9 mouse cellular contexts compared by ENCODE assay signal in genomic region chr2:127375759-127376341, GRCm38 (mm10). TPM values are rescaled to one million over a fixed set of nuclear protein-coding genes. Genes with fewer than 3 reads are reported as not detected.
DNase-seq lines count a peak whose midpoint lies in the region; ATAC-seq lines count a peak whose summit lies in the region.
"Had no signal": no experiment of that assay in that cellular context is flagged by ENCODE, and none has a peak within 500 bp of the region (broad histone marks: within the 10 kb centered on the region; RNA-seq: fewer than 3 reads in every experiment).

No protein-coding gene starts in this region.

- no peak overlapping the region for H3K4me3 ChIP-seq in heart, embryonic 11.5 days (ENCODE audit: low read depth, low read length)
- no peak overlapping the region for H3K4me3 ChIP-seq in neural tube, embryonic 13.5 days
- H3K4me3 ChIP-seq in neural tube, embryonic 15.5 days (replicated peaks) = no peak overlapping the region
- peak overlapping the region; percentile 53 for H3K4me3 ChIP-seq in liver, embryonic 12.5 days

- no peaks in the 10 kb centered on the region for H3K27me3 ChIP-seq in heart, embryonic 11.5 days (ENCODE audit: control insufficient read depth, insufficient read depth, low read length)
- no peaks in the 10 kb centered on the region for H3K27me3 ChIP-seq in neural tube, embryonic 13.5 days
- no peaks in the 10 kb centered on the region for H3K27me3 ChIP-seq in neural tube, embryonic 15.5 days (replicated peaks)
- H3K27me3 ChIP-seq in liver, embryonic 12.5 days (replicated peaks) = no peaks in the 10 kb centered on the region

- WGBS in heart, embryonic 11.5 days (ENCODE audit: insufficient replicate concordance) = 56% methylated on average over 7 of the region's 7 CpGs
- WGBS in neural tube, embryonic 13.5 days = 51% methylated on average over 7 of the region's 7 CpGs
- 50% methylated on average over 7 of the region's 7 CpGs for WGBS in neural tube, embryonic 15.5 days
- 55% methylated on average over 7 of the region's 7 CpGs for WGBS in liver, embryonic 12.5 days (ENCODE audit: insufficient replicate concordance)

- H3K9me3 ChIP-seq in heart, embryonic 11.5 days (replicated peaks; ENCODE audit: control insufficient read depth, low read length) = no peaks in the 10 kb centered on the region
- no peaks in the 10 kb centered on the region for H3K9me3 ChIP-seq in neural tube, embryonic 13.5 days
- H3K9me3 ChIP-seq in neural tube, embryonic 15.5 days (replicated peaks) = no peaks in the 10 kb centered on the region
- no peaks in the 10 kb centered on the region for H3K9me3 ChIP-seq in liver, embryonic 12.5 days (replicated peaks)

- DNase-seq in heart, adult 9 months (ENCODE audit: low spot score in 2 of 2) = no peak
- peak; percentile 73 for DNase-seq in thymus, postnatal 4 days
- no peak for DNase-seq in layer of hippocampus, postnatal 25 days (ENCODE audit: extremely low spot score in 1 of 2, low spot score in 1 of 2)
- no peak for DNase-seq in left cerebral cortex, postnatal 14 days (ENCODE audit: low spot score in 2 of 2)

- intact Hi-C loops in left cerebral cortex, postnatal 14 days (cut with DNase I) = no loop called here

- peaks cover 52% of the 10 kb centered on the region for H3K4me1 ChIP-seq in heart, embryonic 11.5 days (ENCODE audit: control insufficient read depth, insufficient read depth, low read length)
- H3K4me1 ChIP-seq in neural tube, embryonic 13.5 days (replicated peaks) = peaks cover 11% of the 10 kb centered on the region
- H3K4me1 ChIP-seq in neural tube, embryonic 15.5 days = peaks cover 5% of the 10 kb centered on the region
- H3K4me1 ChIP-seq in liver, embryonic 12.5 days = peaks cover 92% of the 10 kb centered on the region

- no peaks in the 10 kb centered on the region for H3K36me3 ChIP-seq in heart, embryonic 11.5 days (ENCODE audit: control insufficient read depth, insufficient read depth, low read length)
- H3K36me3 ChIP-seq in neural tube, embryonic 13.5 days = no peaks in the 10 kb centered on the region
- H3K36me3 ChIP-seq in neural tube, embryonic 15.5 days = no peaks in the 10 kb centered on the region
- no peaks in the 10 kb centered on the region for H3K36me3 ChIP-seq in liver, embryonic 12.5 days

- ATAC-seq in heart, embryonic 11.5 days (replicated peaks; ENCODE audit: insufficient number of reproducible peaks, low FRiP score, low TSS enrichment) = no peak
- ATAC-seq in neural tube, embryonic 13.5 days (ENCODE audit: low read depth) = 0 out of 2 replicates have a peak, but pooled peaks have one; percentile 29
- ATAC-seq in neural tube, embryonic 15.5 days (ENCODE audit: low FRiP score) = no peak
- no peak for ATAC-seq in liver, embryonic 12.5 days

- 0 out of 2 replicates have a peak overlapping the region, but pooled peaks have one; percentile 22 for H3K9ac ChIP-seq in heart, embryonic 11.5 days (ENCODE audit: low read depth, low read length)
- no peak overlapping the region for H3K9ac ChIP-seq in neural tube, embryonic 13.5 days
- H3K9ac ChIP-seq in neural tube, embryonic 15.5 days (replicated peaks) = no peak overlapping the region
- peak overlapping the region; percentile 91 for H3K9ac ChIP-seq in liver, embryonic 12.5 days

- H3K27ac ChIP-seq in heart, embryonic 11.5 days (ENCODE audit: low read depth, low read length) = 0 out of 2 replicates have a peak overlapping the region, but pooled peaks have one; percentile 29
- no peak overlapping the region for H3K27ac ChIP-seq in neural tube, embryonic 13.5 days (replicated peaks)
- no peak overlapping the region for H3K27ac ChIP-seq in neural tube, embryonic 15.5 days (replicated peaks)
- peak overlapping the region; percentile 97 for H3K27ac ChIP-seq in liver, embryonic 12.5 days

- peak overlapping the region; percentile 37 for H3K4me2 ChIP-seq in heart, embryonic 11.5 days
- no peak overlapping the region for H3K4me2 ChIP-seq in neural tube, embryonic 13.5 days
- H3K4me2 ChIP-seq in neural tube, embryonic 15.5 days = no peak overlapping the region
- peak overlapping the region; percentile 78 for H3K4me2 ChIP-seq in liver, embryonic 12.5 days

RNA-seq across cellular contexts. Expression of gene Adra2b, which starts 12.8 kb away (rescaled TPM):
- 10.2 and 12.0 TPM in 2 replicates for polyA plus RNA-seq in heart, embryonic 11.5 days (2014; fragmentation: Nextera tagmentation; extraction: Ambion mirVana)
- 0.32 and 0.45 TPM in 2 replicates for polyA plus RNA-seq in neural tube, embryonic 13.5 days (2015; fragmentation: Nextera tagmentation; extraction: Ambion mirVana)
- polyA plus RNA-seq in neural tube, embryonic 15.5 days (2015; fragmentation: Nextera tagmentation; extraction: Ambion mirVana) = 0.60 and 0.72 TPM in 2 replicates
- 38.3 and 42.5 TPM in 2 replicates for polyA plus RNA-seq in liver, embryonic 12.5 days (2016; fragmentation: Nextera tagmentation; extraction: Ambion mirVana)
- total RNA-seq in layer of hippocampus, postnatal 25 days (2021) = under 1 TPM; 0.14 to 0.15 TPM
- under 1 TPM; 0.42 to 0.46 TPM for total RNA-seq in left cerebral cortex, postnatal 14 days (2021)

RNA-seq across cellular contexts. Expression of gene Astl, which starts 37.4 kb away (rescaled TPM):
- not detected in 2 replicates for polyA plus RNA-seq in heart, embryonic 11.5 days (2014; fragmentation: Nextera tagmentation; extraction: Ambion mirVana)
- not detected in 2 replicates for polyA plus RNA-seq in neural tube, embryonic 13.5 days (2015; fragmentation: Nextera tagmentation; extraction: Ambion mirVana)
- polyA plus RNA-seq in neural tube, embryonic 15.5 days (2015; fragmentation: Nextera tagmentation; extraction: Ambion mirVana) = not detected in 2 replicates
- polyA plus RNA-seq in liver, embryonic 12.5 days (2016; fragmentation: Nextera tagmentation; extraction: Ambion mirVana) = not detected in 2 replicates
- total RNA-seq in layer of hippocampus, postnatal 25 days (2021) = not detected
- not detected for total RNA-seq in left cerebral cortex, postnatal 14 days (2021)
- polyA plus RNA-seq: lung, embryonic 16.5 days had no signal

RNA-seq across cellular contexts. Expression of gene Dusp2, which starts 39.9 kb away (rescaled TPM):
- polyA plus RNA-seq in heart, embryonic 11.5 days (2014; fragmentation: Nextera tagmentation; extraction: Ambion mirVana) = 17.4 and 18.3 TPM in 2 replicates
- 7.5 and 9.1 TPM in 2 replicates for polyA plus RNA-seq in neural tube, embryonic 13.5 days (2015; fragmentation: Nextera tagmentation; extraction: Ambion mirVana)
- 18.2 and 23.1 TPM in 2 replicates for polyA plus RNA-seq in neural tube, embryonic 15.5 days (2015; fragmentation: Nextera tagmentation; extraction: Ambion mirVana)
- polyA plus RNA-seq in liver, embryonic 12.5 days (2016; fragmentation: Nextera tagmentation; extraction: Ambion mirVana) = 7.3 and 8.0 TPM in 2 replicates
- total RNA-seq in layer of hippocampus, postnatal 25 days (2021) = 1 to 10 TPM; 1.2 to 1.3 TPM
- total RNA-seq in left cerebral cortex, postnatal 14 days (2021) = 1 to 10 TPM; 2.8 to 4.1 TPM

RNA-seq across cellular contexts. Expression of gene Gpat2, which starts 49.1 kb away (rescaled TPM):
- polyA plus RNA-seq in heart, embryonic 11.5 days (2014; fragmentation: Nextera tagmentation; extraction: Ambion mirVana) = 0.30 and 0.34 TPM in 2 replicates
- polyA plus RNA-seq in neural tube, embryonic 13.5 days (2015; fragmentation: Nextera tagmentation; extraction: Ambion mirVana) = 0.29 and 0.31 TPM in 2 replicates
- polyA plus RNA-seq in neural tube, embryonic 15.5 days (2015; fragmentation: Nextera tagmentation; extraction: Ambion mirVana) = 0.05 and 0.32 TPM in 2 replicates
- 0.37 and 0.49 TPM in 2 replicates for polyA plus RNA-seq in liver, embryonic 12.5 days (2016; fragmentation: Nextera tagmentation; extraction: Ambion mirVana)
- total RNA-seq in layer of hippocampus, postnatal 25 days (2021) = under 1 TPM; 0.26 to 0.27 TPM
- total RNA-seq in left cerebral cortex, postnatal 14 days (2021) = under 1 TPM; 0.22 to 0.25 TPM

Comparison
In these comparisons a context has a peak if more than half of its experiments do, and no peak if none do; other contexts are left out.
1. H3K27ac ChIP-seq: peak in heart, embryonic 11.5 days (single experiment) and liver, embryonic 12.5 days (single experiment); none in neural tube, embryonic 13.5 days (single experiment) and neural tube, embryonic 15.5 days (single experiment).
2. H3K4me2 ChIP-seq: peak in heart, embryonic 11.5 days (single experiment) and liver, embryonic 12.5 days (single experiment); none in neural tube, embryonic 13.5 days (single experiment) and neural tube, embryonic 15.5 days (single experiment).
3. H3K9ac ChIP-seq: peak in heart, embryonic 11.5 days (single experiment) and liver, embryonic 12.5 days (single experiment); none in neural tube, embryonic 13.5 days (single experiment) and neural tube, embryonic 15.5 days (single experiment).